Mouse (Mus musculus): Measurements from ENCODE around the gene Tas2r135. TPM values are rescaled to one million over a fixed set of nuclear protein-coding genes. Genes with fewer than 3 reads are reported as not detected.

Tas2r135 gene
- polyA plus RNA-seq, 1 experiment from 2014 or later = not detected

GRCm38 (mm10) chr6:42361041-42361895, 44.0 kb upstream of the Tas2r135 start:
- peaks cover 6% of the 10 kb centered on the region; the same call in 1 of the 2 replicates for H3K36me3 ChIP-seq (replicated peaks; ENCODE audit: control insufficient read depth, insufficient read depth, low read depth, low read length)
- no peak overlapping the region for H3K4me2 ChIP-seq (ENCODE audit: low read depth, low read length)
- DNase-seq (ENCODE audit: low spot score) (no peak), ATAC-seq (replicated peaks; ENCODE audit: insufficient number of reproducible peaks, low FRiP score, low TSS enrichment, low read depth) (no peak)
- no peaks in the 10 kb centered on the region for H3K27me3 ChIP-seq (ENCODE audit: control insufficient read depth, insufficient read depth, low read length)
- H3K9me3 ChIP-seq (replicated peaks; ENCODE audit: control insufficient read depth, low read length) = no peaks in the 10 kb centered on the region
- H3K4me3 ChIP-seq (ENCODE audit: low read depth, low read length) = no peak overlapping the region
- no peaks in the 10 kb centered on the region for H3K4me1 ChIP-seq (ENCODE audit: control insufficient read depth, insufficient read depth, low read length)
- no peak overlapping the region for H3K9ac ChIP-seq (replicated peaks; ENCODE audit: low read length)
- no peak overlapping the region for H3K27ac ChIP-seq (replicated peaks; ENCODE audit: low read depth, low read length)
- 90% methylated on average over 13 of the region's 13 CpGs for WGBS

- no peak overlapping the region for H3K9ac ChIP-seq (replicated peaks; ENCODE audit: low read length)
- H3K4me3 ChIP-seq (ENCODE audit: low read depth, low read length) = no peak overlapping the region
- H3K36me3 ChIP-seq (replicated peaks; ENCODE audit: control insufficient read depth, insufficient read depth, low read depth, low read length) = peaks cover 6% of the 10 kb centered on the region; the same call in 1 of the 2 replicates
- H3K27me3 ChIP-seq (ENCODE audit: control insufficient read depth, insufficient read depth, low read length) = no peaks in the 10 kb centered on the region
- H3K4me2 ChIP-seq (ENCODE audit: low read depth, low read length) = no peak overlapping the region
- no peak overlapping the region for H3K27ac ChIP-seq (replicated peaks; ENCODE audit: low read depth, low read length)
- WGBS = 75% methylated on average over 1 of the region's 1 CpGs
- H3K9me3 ChIP-seq (replicated peaks; ENCODE audit: control insufficient read depth, low read length) = no peaks in the 10 kb centered on the region
- DNase-seq (ENCODE audit: low spot score) (no peak), ATAC-seq (replicated peaks; ENCODE audit: insufficient number of reproducible peaks, low FRiP score, low TSS enrichment, low read depth) (no peak)
- H3K4me1 ChIP-seq (ENCODE audit: control insufficient read depth, insufficient read depth, low read length) = no peaks in the 10 kb centered on the region
These were observed 43.2 kb upstream of the Tas2r135 start for GRCm38 (mm10) chr6:42362074-42362473.

- 73% methylated on average over 1 of the region's 1 CpGs for WGBS
- no peaks in the 10 kb centered on the region for H3K27me3 ChIP-seq (ENCODE audit: control insufficient read depth, insufficient read depth, low read length)
- no peaks in the 10 kb centered on the region for H3K9me3 ChIP-seq (replicated peaks; ENCODE audit: control insufficient read depth, low read length)
- H3K27ac ChIP-seq (replicated peaks; ENCODE audit: low read depth, low read length) = no peak overlapping the region
- H3K4me3 ChIP-seq (ENCODE audit: low read depth, low read length) = no peak overlapping the region
- peaks cover 4% of the 10 kb centered on the region; the same call in 1 of the 2 replicates for H3K36me3 ChIP-seq (replicated peaks; ENCODE audit: control insufficient read depth, insufficient read depth, low read depth, low read length)
- no peaks in the 10 kb centered on the region for H3K4me1 ChIP-seq (ENCODE audit: control insufficient read depth, insufficient read depth, low read length)
- ATAC-seq (replicated peaks; ENCODE audit: insufficient number of reproducible peaks, low FRiP score, low TSS enrichment, low read depth) = no peak
- no peak for DNase-seq (ENCODE audit: low spot score)
- no peak overlapping the region for H3K9ac ChIP-seq (replicated peaks; ENCODE audit: low read length)
- H3K4me2 ChIP-seq (ENCODE audit: low read depth, low read length) = no peak overlapping the region
These were observed 42.7 kb upstream of the Tas2r135 start for GRCm38 (mm10) chr6:42362497-42362896.

- no peaks in the 10 kb centered on the region for H3K27me3 ChIP-seq (ENCODE audit: control insufficient read depth, insufficient read depth, low read length)
- WGBS = 59% methylated on average over 3 of the region's 3 CpGs
These were observed 42.3 kb upstream of the Tas2r135 start for GRCm38 (mm10) chr6:42362974-42363373.

GRCm38 (mm10) chr6:42364066-42364465, 41.2 kb upstream of the Tas2r135 start:
- 90% methylated on average over 4 of the region's 4 CpGs for WGBS
- Histone ChIP-seq H3K27me3 (ENCODE audit: control insufficient read depth, insufficient read depth, low read length) (no peaks in the 10 kb centered on the region), H3K4me2 (ENCODE audit: low read depth, low read length) (no peak overlapping the region), H3K36me3 (replicated peaks; ENCODE audit: control insufficient read depth, insufficient read depth, low read depth, low read length) (no peaks in the 10 kb centered on the region), H3K4me3 (ENCODE audit: low read depth, low read length) (no peak overlapping the region), H3K4me1 (ENCODE audit: control insufficient read depth, insufficient read depth, low read length) (no peaks in the 10 kb centered on the region), H3K27ac (replicated peaks; ENCODE audit: low read depth, low read length) (no peak overlapping the region), H3K9me3 (replicated peaks; ENCODE audit: control insufficient read depth, low read length) (no peaks in the 10 kb centered on the region), H3K9ac (replicated peaks; ENCODE audit: low read length) (no peak overlapping the region)
- ATAC-seq (replicated peaks; ENCODE audit: insufficient number of reproducible peaks, low FRiP score, low TSS enrichment, low read depth) = no peak
- no peak for DNase-seq (ENCODE audit: low spot score)

More at GRCm38 (mm10) chr6:42362974-42363373, 42.3 kb upstream of the Tas2r135 start:
- no peaks in the 10 kb centered on the region for H3K4me1 ChIP-seq (ENCODE audit: control insufficient read depth, insufficient read depth, low read length)
- H3K4me2 ChIP-seq (ENCODE audit: low read depth, low read length) = no peak overlapping the region
- ATAC-seq (replicated peaks; ENCODE audit: insufficient number of reproducible peaks, low FRiP score, low TSS enrichment, low read depth) (no peak), DNase-seq (ENCODE audit: low spot score) (no peak)
- H3K36me3 ChIP-seq (replicated peaks; ENCODE audit: control insufficient read depth, insufficient read depth, low read depth, low read length) = 0 out of 2 replicates have a peak, but pooled peaks cover 2% of the 10 kb centered on the region
- no peaks in the 10 kb centered on the region for H3K9me3 ChIP-seq (replicated peaks; ENCODE audit: control insufficient read depth, low read length)
- H3K27ac ChIP-seq (replicated peaks; ENCODE audit: low read depth, low read length) = no peak overlapping the region
- no peak overlapping the region for H3K4me3 ChIP-seq (ENCODE audit: low read depth, low read length)
- no peak overlapping the region for H3K9ac ChIP-seq (replicated peaks; ENCODE audit: low read length)

- H3K9me3 ChIP-seq (replicated peaks; ENCODE audit: control insufficient read depth, low read length) = no peaks in the 10 kb centered on the region
- no peak overlapping the region for H3K9ac ChIP-seq (replicated peaks; ENCODE audit: low read length)
- no peak overlapping the region for H3K27ac ChIP-seq (replicated peaks; ENCODE audit: low read depth, low read length)
- H3K27me3 ChIP-seq (ENCODE audit: control insufficient read depth, insufficient read depth, low read length) = no peaks in the 10 kb centered on the region
- H3K4me2 ChIP-seq (ENCODE audit: low read depth, low read length) = no peak overlapping the region
- ATAC-seq (replicated peaks; ENCODE audit: insufficient number of reproducible peaks, low FRiP score, low TSS enrichment, low read depth) (no peak), DNase-seq (ENCODE audit: low spot score) (no peak)
- H3K4me1 ChIP-seq (ENCODE audit: control insufficient read depth, insufficient read depth, low read length) = no peaks in the 10 kb centered on the region
- H3K36me3 ChIP-seq (replicated peaks; ENCODE audit: control insufficient read depth, insufficient read depth, low read depth, low read length) = no peaks in the 10 kb centered on the region
- WGBS = 82% methylated on average over 15 of the region's 15 CpGs
- H3K4me3 ChIP-seq (ENCODE audit: low read depth, low read length) = no peak overlapping the region
These were observed 40.6 kb upstream of the Tas2r135 start for GRCm38 (mm10) chr6:42364607-42365006.

GRCm38 (mm10) chr6:42365215-42365614, 40.0 kb upstream of the Tas2r135 start:
- H3K4me2 ChIP-seq (ENCODE audit: low read depth, low read length) = no peak overlapping the region

GRCm38 (mm10) chr6:42369870-42370269, 35.4 kb upstream of the Tas2r135 start:
- Histone ChIP-seq H3K36me3 (replicated peaks; ENCODE audit: control insufficient read depth, insufficient read depth, low read depth, low read length) (no peaks in the 10 kb centered on the region), H3K9me3 (replicated peaks; ENCODE audit: control insufficient read depth, low read length) (no peaks in the 10 kb centered on the region), H3K27me3 (ENCODE audit: control insufficient read depth, insufficient read depth, low read length) (0 out of 2 replicates have a peak, but pooled peaks cover 2% of the 10 kb centered on the region), H3K4me2 (ENCODE audit: low read depth, low read length) (no peak overlapping the region), H3K4me3 (ENCODE audit: low read depth, low read length) (no peak overlapping the region), H3K4me1 (ENCODE audit: control insufficient read depth, insufficient read depth, low read length) (no peaks in the 10 kb centered on the region), H3K9ac (replicated peaks; ENCODE audit: low read length) (no peak overlapping the region), H3K27ac (replicated peaks; ENCODE audit: low read depth, low read length) (no peak overlapping the region)
- DNase-seq (ENCODE audit: low spot score) (no peak), ATAC-seq (replicated peaks; ENCODE audit: insufficient number of reproducible peaks, low FRiP score, low TSS enrichment, low read depth) (no peak)
- 21% methylated on average over 3 of the region's 3 CpGs for WGBS

More at GRCm38 (mm10) chr6:42365215-42365614, 40.0 kb upstream of the Tas2r135 start:
- WGBS = 88% methylated on average over 6 of the region's 6 CpGs
- ATAC-seq (replicated peaks; ENCODE audit: insufficient number of reproducible peaks, low FRiP score, low TSS enrichment, low read depth) (no peak), DNase-seq (ENCODE audit: low spot score) (no peak)
- Histone ChIP-seq H3K27ac (replicated peaks; ENCODE audit: low read depth, low read length) (no peak overlapping the region), H3K4me3 (ENCODE audit: low read depth, low read length) (no peak overlapping the region), H3K36me3 (replicated peaks; ENCODE audit: control insufficient read depth, insufficient read depth, low read depth, low read length) (no peaks in the 10 kb centered on the region), H3K9ac (replicated peaks; ENCODE audit: low read length) (no peak overlapping the region), H3K27me3 (ENCODE audit: control insufficient read depth, insufficient read depth, low read length) (no peaks in the 10 kb centered on the region), H3K4me1 (ENCODE audit: control insufficient read depth, insufficient read depth, low read length) (no peaks in the 10 kb centered on the region), H3K9me3 (replicated peaks; ENCODE audit: control insufficient read depth, low read length) (no peaks in the 10 kb centered on the region)

All from embryonic facial prominence, embryonic 11.5 days (tissue).